Mouse (Mus musculus) heart, postnatal 14 days (tissue): ENCODE results near the gene Cd22. TPM values are rescaled to one million over a fixed set of nuclear protein-coding genes. Genes with fewer than 3 reads are reported as not detected.
"Not testable (repeated sequence)": the region's sequence is repeated elsewhere in the genome, so short reads cannot be mapped to it uniquely, and the experiment has no call there.

Source experiments
- DNase-seq, 2 experiments: peaks; one replicate each; pipeline ENCODE4 v3.0.0; 2021 to 2022
- intact Hi-C: fragments of 180-260 bp; cut with DNase I; formaldehyde crosslinking; loops from one replicate; pipeline ENCODE4 v1.15.1; 2025
- total RNA-seq, 2 experiments: library from RNA; stranded (reverse); gene quantifications; 2 replicates each; pipeline ENCODE4 v1.2.3; 2021

Cd22 gene
- total RNA-seq, 2 experiments from 2014 or later = 0.39 to 0.43 TPM

GRCm38 (mm10) chr7:30873083-30873482 lies 7.1 kb downstream of the Cd22 start:
- DNase-seq = peak; percentile 72 to 84
- intact Hi-C loops = loop anchor here (2.0 to 10.0 kb wide), 2 partner anchors 100 to 202 kb away; partner anchors contain the start of genes Fam187b, Fxyd3 and Lsr

- intact Hi-C loops = no loop called here
- no peak for DNase-seq
These were observed 16.8 kb downstream of the Cd22 start for GRCm38 (mm10) chr7:30863386-30863785.

DNA sequence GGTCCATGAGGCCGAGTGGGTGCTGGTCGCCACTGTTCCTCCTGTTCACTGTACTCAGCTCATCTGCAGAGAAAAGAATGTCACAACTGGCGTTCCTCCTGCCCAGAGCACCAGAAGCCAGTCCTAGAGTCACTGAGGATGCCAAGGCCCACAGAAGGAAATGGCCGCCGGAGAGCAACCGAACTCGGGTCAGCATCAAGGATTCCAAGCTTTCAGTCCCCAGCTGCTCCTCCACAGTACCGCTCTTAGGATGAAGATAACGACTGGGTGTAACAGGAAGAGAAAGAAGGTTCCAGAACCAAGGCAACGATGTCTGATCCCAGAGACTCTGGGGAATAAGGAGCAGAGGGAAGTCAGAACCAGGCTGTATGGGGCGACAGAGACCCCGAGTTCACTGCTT lies 18.7 kb downstream of the Cd22 start, which contains the start of gene Ffar1:
Gene Ffar1 (minus strand): TSS at position 101 of the 400 bp plus-strand sequence.
- intact Hi-C loops = no loop called here
- no peak for DNase-seq

DNA sequence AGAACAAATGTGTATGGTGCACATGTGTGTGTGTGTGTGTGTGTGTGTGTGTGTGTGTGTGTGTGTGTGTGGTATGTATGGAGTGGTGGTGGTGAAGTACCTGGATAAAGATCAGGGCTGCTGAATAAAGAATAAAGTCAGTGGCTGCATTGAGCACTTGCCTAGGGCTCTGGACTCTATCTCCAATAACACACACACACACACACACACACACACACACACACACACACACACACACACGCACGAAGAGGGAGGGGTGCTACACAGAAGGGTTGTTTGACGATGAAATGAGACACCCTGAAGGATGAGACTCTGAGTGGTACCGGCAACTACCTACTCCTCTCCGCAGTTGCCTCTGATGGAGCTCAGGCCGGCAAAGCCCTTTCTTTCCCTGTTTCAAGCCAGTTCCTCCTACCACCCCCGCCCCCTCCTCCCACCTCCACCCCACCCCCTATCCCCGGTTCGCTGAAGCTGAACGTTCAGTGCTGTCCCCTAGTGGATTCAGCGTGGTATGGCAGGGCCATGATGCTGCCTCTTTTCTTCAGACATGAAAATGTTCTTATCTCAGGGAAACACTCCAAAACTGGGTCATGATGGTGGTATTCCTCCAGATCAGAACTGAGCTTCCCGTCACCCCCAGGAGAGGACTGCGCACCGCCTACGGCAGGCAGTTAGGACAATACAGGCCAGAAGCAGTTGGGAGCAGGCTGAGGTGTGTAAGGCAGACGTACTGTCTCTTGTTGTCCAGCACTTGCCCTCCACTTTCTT lies 20.3 kb downstream of the Cd22 start:
- intact Hi-C loops = loop anchor here (2.0 to 10.0 kb wide), 3 partner anchors 125 to 271 kb away; partner anchors contain the start of gene Kmt2b

DNA sequence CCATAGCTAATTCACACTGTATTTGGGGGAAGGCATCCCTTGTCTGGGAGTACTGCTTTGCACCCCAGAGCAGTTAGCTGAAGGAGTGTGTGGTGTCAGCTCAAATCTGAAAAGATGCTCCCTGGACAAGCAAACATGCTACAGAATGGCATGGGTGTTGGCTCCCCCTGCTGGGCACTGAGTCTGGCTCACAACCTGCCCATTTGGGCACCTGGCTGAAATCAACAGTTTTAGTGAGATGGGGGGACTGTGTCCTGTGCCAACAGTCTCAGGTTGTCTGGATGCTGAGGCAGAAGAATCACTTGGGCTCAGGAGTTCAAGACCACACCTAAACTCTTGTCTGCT lies 20.9 kb downstream of the Cd22 start:
- DNase-seq = peak; percentile 66 to 80
- intact Hi-C loops = loop anchor here (2.0 to 10.0 kb wide), 3 partner anchors 124 to 270 kb away; partner anchors contain the start of gene Kmt2b

More for the DNA sequence above, 20.3 kb downstream of the Cd22 start:
- DNase-seq = peak; percentile 26 to 59

- intact Hi-C loops = loop anchor here (2.0 to 10.0 kb wide), 4 partner anchors 51 to 269 kb away; partner anchors contain the start of gene Kmt2b
These were observed 22.4 kb downstream of the Cd22 start for GRCm38 (mm10) chr7:30857746-30858145.

DNA sequence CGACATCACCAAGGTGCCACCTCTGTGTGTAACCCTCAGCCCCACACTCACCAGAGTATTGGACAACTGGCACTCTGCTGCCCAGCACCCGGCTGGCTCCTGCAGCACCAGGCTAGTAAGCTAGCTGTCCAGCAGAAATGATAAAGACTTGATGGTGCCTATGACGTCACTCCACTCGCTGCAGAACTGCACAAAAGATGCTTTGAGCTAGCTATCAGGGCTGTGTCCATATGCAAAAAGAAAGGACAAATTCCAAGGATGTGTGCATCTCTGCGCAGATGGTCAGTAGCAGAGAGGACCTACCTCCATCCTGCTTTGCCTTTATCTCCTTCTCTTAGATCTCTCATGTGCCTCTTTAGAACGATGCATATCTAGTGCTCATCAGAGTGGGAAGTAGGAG lies 24.1 kb downstream of the Cd22 start, which contains the start of gene Ffar3:
Gene Ffar3 (minus strand): TSS at position 101 of the 400 bp plus-strand sequence.
- intact Hi-C loops = loop anchor here (2.0 to 10.0 kb wide), 3 partner anchors 49 to 179 kb away; no protein-coding TSS in a partner anchor

More at GRCm38 (mm10) chr7:30857746-30858145, 22.4 kb downstream of the Cd22 start:
- DNase-seq = no peak

GRCm38 (mm10) chr7:30851421-30851820 lies 28.7 kb downstream of the Cd22 start:
- intact Hi-C loops = loop anchor here (10.0 kb wide), 1 partner anchor 117 kb away; no protein-coding TSS in a partner anchor
- no peak for DNase-seq

More for the DNA sequence above, 24.1 kb downstream of the Cd22 start, which contains the start of gene Ffar3:
- DNase-seq = no peak

DNA sequence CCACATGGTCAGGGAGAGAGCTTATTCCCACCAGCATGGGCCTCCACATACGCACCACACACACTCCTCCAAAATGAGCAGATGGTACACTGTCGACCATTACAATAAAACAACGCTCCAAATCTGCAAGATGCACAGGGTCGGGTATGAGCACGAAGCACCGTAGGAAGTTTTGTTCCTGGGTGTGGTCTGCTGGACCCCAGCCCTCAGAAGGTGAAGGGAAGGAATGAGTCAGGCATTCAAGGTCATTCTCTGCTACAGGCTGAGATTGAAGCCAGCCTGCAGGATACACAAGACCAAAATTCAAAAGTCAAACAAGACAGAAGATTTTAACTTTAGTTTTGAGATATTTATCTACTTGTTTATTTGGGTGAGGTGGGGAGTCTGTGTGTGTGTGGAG lies 32.2 kb downstream of the Cd22 start:
- no peak for DNase-seq
- intact Hi-C loops = no loop called here

DNA sequence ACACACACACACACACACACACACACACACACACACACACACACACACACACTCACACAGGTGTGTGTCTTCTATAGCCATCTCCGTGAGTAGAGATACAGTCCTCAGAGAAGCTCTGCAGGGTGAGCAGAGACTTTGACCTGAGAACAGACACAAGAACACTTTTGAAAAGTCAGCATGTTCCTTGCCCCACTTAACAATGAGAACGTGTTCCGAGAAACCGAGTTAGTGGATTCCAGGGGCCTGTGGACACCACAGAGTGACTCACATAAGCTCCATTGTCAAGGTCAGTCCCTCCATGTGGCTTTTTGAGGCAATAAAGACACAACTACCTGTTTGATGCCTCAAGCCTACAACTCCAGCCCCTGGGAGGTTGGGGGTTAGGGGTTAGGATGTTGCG lies 32.8 kb downstream of the Cd22 start:
- intact Hi-C loops = no loop called here
- DNase-seq = no peak

DNA sequence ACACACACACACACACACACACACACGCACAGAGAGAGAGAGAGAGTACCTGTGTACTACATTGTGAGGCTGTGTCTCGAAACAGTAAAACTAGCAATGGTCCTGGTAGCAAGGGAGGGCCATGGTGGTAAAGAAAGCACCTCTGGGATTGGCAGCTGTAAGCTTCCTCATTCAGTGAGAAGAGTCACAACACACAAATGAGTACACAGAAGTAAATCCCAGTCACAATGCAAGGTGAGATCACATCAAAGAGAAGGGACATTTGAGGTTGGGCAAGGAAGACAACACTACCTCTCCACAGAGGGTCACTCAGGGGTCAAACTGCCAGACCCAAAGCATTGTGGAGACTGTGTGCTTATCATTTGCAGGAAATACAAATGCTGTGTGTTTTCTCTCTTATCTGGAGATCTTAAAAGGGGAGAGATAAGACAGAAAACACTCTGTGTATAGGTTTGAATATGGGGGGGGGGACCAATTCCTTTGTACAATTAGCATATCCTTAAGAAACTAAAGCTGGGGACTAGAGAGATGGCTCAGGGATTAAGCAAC lies 33.6 kb downstream of the Cd22 start:
- intact Hi-C loops = no loop called here

DNA sequence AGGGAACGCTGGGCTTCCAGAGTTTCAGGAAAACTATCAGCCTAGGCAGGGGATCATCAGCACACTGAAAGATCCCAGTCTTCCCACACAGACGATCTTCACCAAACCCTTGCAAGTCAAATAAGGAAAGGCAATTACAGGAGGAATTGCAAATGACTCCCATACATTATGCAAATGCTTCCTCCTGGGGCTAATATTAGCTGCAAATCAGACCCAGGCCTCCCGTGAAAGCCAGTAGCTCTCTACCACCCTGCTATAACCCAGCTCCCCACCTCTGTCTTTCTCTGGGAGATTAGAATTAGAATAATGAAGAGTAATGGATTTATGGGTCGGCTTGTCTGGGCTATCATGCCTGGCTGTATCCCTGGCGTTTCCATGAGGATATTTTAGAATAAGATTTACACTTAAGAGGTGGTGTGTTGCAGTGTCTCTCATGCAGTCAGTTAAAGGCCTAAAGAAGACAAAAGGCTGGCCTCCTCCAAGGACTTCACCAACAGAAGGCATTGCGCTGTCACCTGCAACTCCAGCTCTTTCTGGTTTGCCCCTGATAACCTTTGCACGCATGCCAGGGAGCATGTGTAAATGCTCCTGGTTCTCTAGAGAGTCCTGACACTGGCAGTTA lies 35.4 kb downstream of the Cd22 start:
- intact Hi-C loops = no loop called here
- DNase-seq = no peak

More for the DNA sequence above, 33.6 kb downstream of the Cd22 start:
- DNase-seq = no peak

GRCm38 (mm10) chr7:30842092-30842491 lies 38.0 kb downstream of the Cd22 start:
- intact Hi-C loops = no loop called here
- DNase-seq = no peak

DNA sequence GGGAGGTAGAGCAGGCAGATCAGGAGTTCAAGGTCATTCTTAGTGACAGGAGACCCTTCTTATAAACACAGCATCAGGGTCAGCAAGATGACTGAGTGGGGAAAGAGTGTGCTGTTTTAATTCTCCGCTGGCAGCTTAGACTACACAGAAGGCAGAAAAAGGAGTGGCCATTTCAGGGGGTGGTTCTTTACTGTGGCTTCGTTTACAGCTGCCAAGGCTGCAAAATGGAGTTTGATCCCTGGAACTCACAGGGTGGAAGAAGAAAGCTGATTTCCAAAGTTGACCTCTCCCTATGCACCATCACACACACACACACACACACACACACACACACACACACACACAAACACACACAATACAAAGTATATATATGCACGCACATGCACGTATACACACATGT lies 38.8 kb downstream of the Cd22 start:
- intact Hi-C loops = no loop called here
- no peak for DNase-seq

DNA sequence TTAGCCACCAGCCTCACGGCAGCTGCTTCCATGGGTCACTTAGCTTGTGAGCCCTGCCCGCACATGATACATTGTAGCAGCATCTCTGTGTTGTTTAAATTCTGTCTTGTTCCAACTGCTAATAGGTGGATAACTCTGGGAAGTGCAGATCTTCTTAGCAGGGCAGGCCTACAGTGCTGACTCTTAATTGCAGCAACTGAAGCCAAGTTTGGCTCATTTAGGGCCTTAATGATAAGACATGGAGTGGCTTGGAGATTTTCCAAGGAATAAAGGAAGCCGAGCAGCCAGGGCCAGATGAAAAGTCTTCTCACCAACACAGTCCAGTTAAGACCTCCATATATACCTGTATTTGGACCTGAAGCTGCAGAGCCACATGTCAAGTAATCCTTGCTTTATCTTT lies 39.8 kb downstream of the Cd22 start:
- DNase-seq = no peak
- intact Hi-C loops = no loop called here

- intact Hi-C loops = no loop called here
- DNase-seq = no peak
These were observed 42.9 kb downstream of the Cd22 start for GRCm38 (mm10) chr7:30837277-30837676.

DNA sequence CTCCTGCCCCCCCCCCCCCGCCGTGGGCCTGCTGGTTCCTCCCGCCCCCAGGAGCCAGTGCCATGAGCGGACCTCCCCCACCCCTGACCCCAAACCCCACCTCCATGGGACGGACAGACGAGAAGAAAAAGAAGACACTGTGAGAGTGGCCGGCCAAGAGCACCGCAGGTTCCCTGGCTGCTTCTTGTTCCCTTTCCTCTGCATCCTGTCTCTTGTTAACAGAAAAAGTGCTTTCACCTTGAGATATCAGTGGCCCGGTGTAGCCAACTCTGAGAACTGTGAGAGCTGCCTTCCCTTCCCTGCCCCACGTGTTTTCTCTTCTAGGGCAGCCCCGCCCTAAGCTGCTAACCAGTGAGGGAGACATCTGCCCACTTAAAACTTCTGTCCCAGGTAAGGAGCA lies 47.5 kb downstream of the Cd22 start:
- DNase-seq, intact Hi-C loops: not testable (repeated sequence)

DNA sequence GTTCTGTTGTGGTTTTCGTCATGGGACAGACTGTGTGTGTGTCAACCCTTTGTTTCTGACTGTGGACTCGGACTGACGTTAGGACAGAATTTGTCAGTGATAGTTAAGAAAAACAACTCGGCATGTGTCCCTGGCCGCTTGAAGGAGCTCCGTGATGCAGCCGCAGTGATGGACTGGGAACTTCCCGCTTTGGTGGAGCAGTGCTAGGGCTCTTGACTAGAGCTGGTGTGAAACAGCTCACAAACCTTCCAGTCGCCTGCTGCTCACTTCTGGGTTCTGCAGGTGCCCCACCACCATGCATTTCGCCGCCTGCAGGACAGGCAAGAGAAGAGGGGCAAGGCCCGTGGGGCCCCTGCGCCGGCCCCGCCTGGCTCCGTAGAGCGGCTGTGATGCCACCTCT lies 47.9 kb downstream of the Cd22 start:
- intact Hi-C loops = no loop called here

DNA sequence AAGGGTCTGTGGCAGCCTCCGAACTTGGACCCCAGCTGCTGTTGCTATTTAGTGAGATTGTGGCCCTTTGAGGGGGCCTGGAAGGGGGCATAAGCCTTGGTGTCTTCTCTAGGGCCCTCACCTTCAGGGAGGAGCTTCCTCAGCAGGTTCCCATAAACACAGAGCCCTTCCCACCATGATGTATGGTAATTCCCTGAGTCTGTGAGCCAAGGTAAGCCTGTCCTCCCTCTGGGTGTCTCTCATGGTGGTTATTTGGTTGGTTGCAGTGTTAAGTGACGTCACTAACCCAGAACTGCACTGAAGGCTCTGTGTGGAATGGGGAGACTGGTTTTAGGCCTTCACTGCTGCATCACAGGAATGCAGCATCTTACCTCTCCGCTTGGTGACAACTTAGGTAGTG lies 50.7 kb downstream of the Cd22 start:
- intact Hi-C loops = no loop called here
- DNase-seq = no peak

More for the DNA sequence above, 47.9 kb downstream of the Cd22 start:
- no peak for DNase-seq

GRCm38 (mm10) chr7:30828871-30829270 lies 51.3 kb downstream of the Cd22 start:
- DNase-seq, intact Hi-C loops: not testable (repeated sequence)

DNA sequence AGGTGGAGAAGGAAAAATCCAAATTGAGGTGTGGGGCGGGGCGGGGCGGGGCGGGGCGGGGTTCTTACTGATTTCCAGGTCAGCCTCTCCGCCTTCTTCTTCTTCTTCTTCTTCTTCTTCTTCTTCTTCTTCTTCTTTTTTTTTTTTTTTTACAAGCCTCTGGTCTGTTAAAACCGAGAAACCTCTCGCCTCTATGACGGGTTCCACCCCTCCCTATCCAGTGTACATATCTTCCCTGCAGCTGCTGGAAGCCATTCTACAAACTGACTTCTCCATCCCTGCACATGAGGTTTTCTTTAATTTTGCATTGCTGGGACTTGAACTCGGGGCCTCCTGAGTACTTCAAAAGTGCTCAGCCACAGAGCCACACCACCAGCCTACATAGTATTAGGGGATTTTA lies 53.5 kb downstream of the Cd22 start:
- DNase-seq = no peak
- intact Hi-C loops = no loop called here
